Mouse (Mus musculus): ENCODE data around the gene Igf1r. TPM values are rescaled to one million over a fixed set of nuclear protein-coding genes. Genes with fewer than 3 reads are reported as not detected.
"Not testable (repeated sequence)": the region's sequence is repeated elsewhere in the genome, so short reads cannot be mapped to it uniquely, and the experiment has no call there.

Igf1r gene
- polyA plus RNA-seq, 1 experiment from 2014 or later = 23.7 TPM

DNA sequence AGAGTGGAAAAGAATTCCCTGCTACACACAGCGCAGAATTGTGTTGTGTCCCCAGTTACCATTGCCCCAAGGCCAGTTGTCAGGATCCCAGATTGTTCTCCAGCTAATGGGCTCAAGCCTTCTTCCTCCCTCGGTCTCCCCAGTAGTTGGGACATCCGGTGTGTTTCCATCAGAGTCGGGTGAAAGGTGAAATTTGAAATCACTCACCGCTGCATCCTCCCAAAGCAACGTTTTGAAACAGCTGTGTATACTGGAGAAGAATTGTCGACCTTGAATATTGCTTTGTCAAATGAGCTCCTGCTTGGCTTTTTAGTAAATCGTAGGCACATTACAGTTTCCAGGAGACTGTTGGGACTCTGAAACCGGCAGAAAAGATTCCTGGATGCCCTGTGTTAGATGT lies 322.3 kb downstream of the Igf1r start:
- Histone ChIP-seq H3K36me3 (no peaks in the 10 kb centered on the region), H3K27me3 (peaks cover 26% of the 10 kb centered on the region), H3K4me2 (no peak overlapping the region), H3K9me3 (no peaks in the 10 kb centered on the region), H3K4me1 (replicated peaks) (peaks cover 21% of the 10 kb centered on the region), H3K9ac (no peak overlapping the region), H3K27ac (replicated peaks) (no peak overlapping the region), H3K4me3 (no peak overlapping the region)
- no peak for ATAC-seq (ENCODE audit: low read depth)
- WGBS = 72% methylated on average over 9 of the region's 9 CpGs

DNA sequence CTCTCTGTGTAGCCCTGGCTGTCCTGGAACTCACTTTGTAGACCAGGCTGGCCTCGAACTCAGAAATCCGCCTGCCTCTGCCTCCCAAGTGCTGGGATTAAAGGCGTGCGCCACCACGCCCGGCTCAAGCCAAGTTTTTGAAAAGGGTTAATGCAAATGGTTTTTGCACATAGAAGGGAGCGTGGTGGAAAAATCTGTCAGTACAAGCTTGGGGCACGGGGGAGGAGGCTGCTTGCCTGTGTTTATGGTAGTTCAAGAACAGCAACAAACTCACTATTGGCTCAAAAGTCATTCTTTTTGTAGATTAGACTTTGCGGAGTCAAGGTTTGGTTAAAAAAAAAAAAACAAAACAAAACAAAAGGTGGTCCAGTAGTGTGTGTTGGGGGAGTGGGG lies 322.8 kb downstream of the Igf1r start:
- 52% methylated on average over 9 of the region's 9 CpGs for WGBS

DNA sequence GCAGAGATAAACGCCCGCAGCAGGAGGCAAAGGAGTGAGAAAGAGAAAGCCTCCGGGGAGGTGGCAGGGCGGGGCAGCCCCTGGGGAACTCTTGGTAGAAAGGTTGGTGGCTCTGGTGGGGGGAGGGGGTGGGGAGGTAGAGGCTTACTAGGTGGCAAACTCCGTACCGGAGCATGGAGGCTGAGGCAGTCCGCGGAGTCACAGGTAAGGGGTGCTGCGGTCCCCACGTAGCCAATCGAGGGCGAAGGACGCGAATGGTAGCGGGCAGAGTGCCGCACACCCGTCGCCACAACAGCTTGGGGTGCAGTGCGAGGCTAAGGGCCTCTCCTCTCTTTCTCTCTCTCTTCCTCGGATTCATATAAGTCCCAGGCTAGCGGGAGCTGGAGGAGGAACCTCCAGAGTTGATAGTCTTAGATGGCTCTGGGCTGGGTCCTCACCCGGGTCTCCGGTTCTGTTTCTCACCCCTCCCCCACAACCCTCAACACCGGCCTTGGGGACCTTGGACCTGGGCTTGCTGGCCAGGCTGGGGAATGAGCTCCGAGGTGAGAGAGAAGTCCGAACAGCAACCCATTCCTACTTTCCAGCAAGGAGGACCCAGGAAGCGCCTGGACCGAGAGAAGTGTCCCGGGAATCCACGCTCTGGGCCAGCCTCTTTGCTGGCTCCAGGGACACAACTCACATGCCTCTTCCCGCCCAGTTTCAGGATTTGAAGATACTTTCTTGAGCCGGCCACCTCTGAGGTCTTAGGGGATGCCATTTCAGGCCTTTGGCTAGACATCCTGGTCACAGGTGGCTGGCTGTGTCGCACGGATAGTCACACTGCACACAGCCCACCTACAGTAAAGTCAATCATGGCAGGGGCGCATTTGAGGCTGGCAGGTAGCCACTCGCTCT lies 323.5 kb downstream of the Igf1r start:
- Histone ChIP-seq H3K36me3 (no peaks in the 10 kb centered on the region), H3K9ac (peak overlapping the region; percentile 50), H3K4me1 (replicated peaks) (peaks cover 21% of the 10 kb centered on the region), H3K4me2 (peak overlapping the region; percentile 59), H3K27me3 (peaks cover 26% of the 10 kb centered on the region), H3K4me3 (peak overlapping the region; percentile 29), H3K27ac (replicated peaks) (no peak overlapping the region), H3K9me3 (no peaks in the 10 kb centered on the region)
- no peak for ATAC-seq (ENCODE audit: low read depth)
- 6% methylated on average over 35 of the region's 36 CpGs for WGBS

More for the DNA sequence above, 322.8 kb downstream of the Igf1r start:
- Histone ChIP-seq H3K4me2 (peak overlapping the region; percentile 59), H3K4me1 (replicated peaks) (peaks cover 21% of the 10 kb centered on the region), H3K27me3 (peaks cover 26% of the 10 kb centered on the region), H3K9ac (peak overlapping the region; percentile 50; the same call in 1 of the 2 replicates), H3K4me3 (peak overlapping the region; percentile 29)
- H3K9me3 ChIP-seq; H3K27ac ChIP-seq (replicated peaks); H3K36me3 ChIP-seq; ATAC-seq (ENCODE audit: low read depth): not testable (repeated sequence)

DNA sequence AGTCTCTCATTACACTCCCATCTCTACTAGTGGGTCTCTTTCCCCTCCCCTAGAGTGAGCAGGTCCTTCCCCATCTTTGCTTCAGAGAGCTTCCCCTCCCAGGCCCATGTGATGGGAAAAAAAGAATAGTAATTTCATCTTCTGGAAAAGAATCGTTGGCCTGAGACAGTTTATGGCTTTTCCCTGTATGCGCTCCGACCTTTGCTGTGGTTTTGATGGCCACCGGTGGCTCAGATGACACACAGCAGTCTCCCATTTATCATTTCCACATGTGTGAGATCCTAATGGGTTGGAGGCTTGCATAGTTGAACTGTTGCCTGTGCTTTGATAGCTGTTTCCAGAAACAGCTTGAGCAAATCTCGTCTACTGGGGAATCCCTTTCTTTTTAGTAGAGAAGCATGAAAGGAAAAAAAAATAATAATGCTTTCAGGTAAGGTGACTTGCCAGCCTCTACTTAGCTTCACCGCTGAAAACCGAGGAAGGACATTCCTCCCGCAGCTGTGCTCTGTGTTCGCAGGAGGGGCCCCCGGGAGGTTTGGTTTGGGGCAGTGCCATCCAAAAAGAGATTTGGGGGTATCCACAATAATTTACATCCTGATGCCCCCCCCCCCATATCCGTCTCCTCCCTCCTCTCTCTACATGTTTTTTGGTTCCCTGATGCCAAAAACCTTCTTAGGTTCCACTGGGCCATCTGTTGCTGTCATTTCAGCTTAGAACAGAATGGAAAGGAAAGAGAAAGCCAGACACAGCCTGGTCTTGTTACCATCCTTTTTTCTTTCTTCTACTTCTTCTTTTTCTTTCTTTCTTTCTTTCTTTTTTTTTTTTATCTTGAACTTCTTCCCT lies 324.6 kb downstream of the Igf1r start:
- no peak overlapping the region for H3K4me3 ChIP-seq
- peaks cover 21% of the 10 kb centered on the region for H3K4me1 ChIP-seq (replicated peaks)
- peaks cover 26% of the 10 kb centered on the region for H3K27me3 ChIP-seq
- WGBS = 30% methylated on average over 11 of the region's 11 CpGs
- no peak overlapping the region for H3K4me2 ChIP-seq
- no peaks in the 10 kb centered on the region for H3K36me3 ChIP-seq
- H3K27ac ChIP-seq (replicated peaks) = no peak overlapping the region
- H3K9me3 ChIP-seq = no peaks in the 10 kb centered on the region
- no peak overlapping the region for H3K9ac ChIP-seq
- no peak for ATAC-seq (ENCODE audit: low read depth)

DNA sequence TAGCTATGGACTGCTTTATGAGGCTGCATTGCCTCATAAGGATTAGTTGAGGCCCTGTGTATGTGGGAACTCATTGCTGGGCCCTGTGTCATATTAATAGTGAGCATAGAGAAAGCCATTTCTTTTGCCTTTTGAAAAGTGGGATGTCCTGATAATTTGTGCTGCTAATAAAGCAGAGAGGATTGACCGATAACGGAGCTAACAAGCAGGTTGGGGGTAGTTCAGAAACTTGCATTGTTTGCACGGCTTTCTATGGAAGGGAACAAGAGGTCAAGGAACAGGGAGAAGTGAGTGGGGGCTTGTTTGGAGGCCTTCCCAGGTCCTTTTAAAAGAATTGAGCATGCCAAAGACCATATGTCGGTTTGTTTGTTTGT lies 325.3 kb downstream of the Igf1r start:
- Histone ChIP-seq H3K4me2 (no peak overlapping the region), H3K9ac (no peak overlapping the region), H3K27ac (replicated peaks) (no peak overlapping the region), H3K36me3 (no peaks in the 10 kb centered on the region), H3K4me1 (replicated peaks) (peaks cover 21% of the 10 kb centered on the region), H3K9me3 (no peaks in the 10 kb centered on the region), H3K4me3 (no peak overlapping the region), H3K27me3 (peaks cover 26% of the 10 kb centered on the region)
- ATAC-seq (ENCODE audit: low read depth) = no peak
- WGBS = 50% methylated on average over 4 of the region's 4 CpGs

DNA sequence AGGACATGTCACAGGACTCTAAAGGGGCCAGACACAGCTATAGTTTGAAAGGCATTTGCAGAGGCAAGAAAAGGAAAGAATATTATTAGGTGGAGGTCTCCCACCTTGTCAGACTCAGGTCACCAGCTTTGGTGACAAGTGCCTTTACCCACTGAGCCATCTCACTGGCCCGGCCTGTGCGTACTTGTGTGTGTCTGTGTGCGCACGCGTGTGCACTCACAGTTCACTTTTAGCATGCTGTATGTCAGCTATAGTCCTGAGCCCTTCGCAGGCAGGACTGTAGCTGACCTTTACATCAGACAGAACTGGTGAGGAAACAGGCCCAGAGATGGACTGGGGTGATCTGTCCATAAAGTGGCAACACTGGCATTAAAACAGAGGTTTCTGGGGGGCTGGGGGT lies 325.8 kb downstream of the Igf1r start:
- no peak overlapping the region for H3K4me3 ChIP-seq
- H3K27ac ChIP-seq (replicated peaks) = no peak overlapping the region
- H3K27me3 ChIP-seq = peaks cover 26% of the 10 kb centered on the region
- peaks cover 21% of the 10 kb centered on the region for H3K4me1 ChIP-seq (replicated peaks)
- no peak overlapping the region for H3K9ac ChIP-seq
- no peak overlapping the region for H3K4me2 ChIP-seq
- H3K9me3 ChIP-seq = no peaks in the 10 kb centered on the region
- 97% methylated on average over 6 of the region's 6 CpGs for WGBS
- no peak for ATAC-seq (ENCODE audit: low read depth)
- no peaks in the 10 kb centered on the region for H3K36me3 ChIP-seq

DNA sequence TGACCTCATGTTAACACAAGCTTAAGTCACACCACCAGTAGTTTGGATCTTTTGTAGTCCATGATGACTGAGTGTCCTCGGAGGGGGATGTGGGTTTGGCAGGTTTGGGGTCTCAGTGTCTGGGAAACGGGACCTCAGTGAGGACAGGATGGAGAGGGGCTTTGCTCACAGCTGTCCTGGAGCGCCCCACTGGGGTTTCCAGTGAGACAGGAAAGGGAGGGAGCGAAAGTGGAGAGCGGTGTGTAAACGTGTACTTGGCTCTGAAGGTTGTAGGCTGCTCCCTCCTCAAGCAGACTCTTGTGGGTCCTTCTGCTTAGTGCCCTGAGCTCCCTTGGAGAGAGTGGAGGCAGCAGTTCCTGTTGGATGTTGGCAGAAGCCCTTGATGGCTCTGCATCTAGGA lies 326.3 kb downstream of the Igf1r start:
- no peak for ATAC-seq (ENCODE audit: low read depth)
- Histone ChIP-seq H3K27me3 (peaks cover 26% of the 10 kb centered on the region), H3K4me1 (replicated peaks) (peaks cover 21% of the 10 kb centered on the region), H3K4me2 (no peak overlapping the region), H3K27ac (replicated peaks) (no peak overlapping the region), H3K9me3 (no peaks in the 10 kb centered on the region), H3K36me3 (no peaks in the 10 kb centered on the region), H3K9ac (no peak overlapping the region), H3K4me3 (no peak overlapping the region)
- 73% methylated on average over 6 of the region's 6 CpGs for WGBS

DNA sequence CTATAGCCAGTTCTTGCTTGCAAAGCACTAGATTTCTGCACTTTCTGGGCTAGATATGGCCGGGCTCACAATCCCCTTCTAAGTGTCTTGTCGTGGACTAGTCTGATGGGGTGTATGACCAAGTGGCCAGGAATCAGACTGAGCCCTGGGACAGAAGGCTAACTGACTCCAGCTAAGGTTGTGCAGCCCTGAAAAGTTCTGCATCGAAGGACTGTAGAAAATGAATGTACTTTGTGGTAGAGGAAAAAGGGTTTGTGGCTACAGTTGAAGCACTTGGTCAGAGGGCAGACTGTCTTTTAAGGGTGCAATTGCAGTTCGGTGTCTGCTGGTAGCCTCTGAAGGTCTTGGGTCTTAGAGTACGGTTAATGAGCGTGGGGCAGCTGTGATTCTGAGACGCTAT lies 326.9 kb downstream of the Igf1r start:
- Histone ChIP-seq H3K27me3 (peaks cover 22% of the 10 kb centered on the region), H3K4me3 (no peak overlapping the region), H3K9me3 (no peaks in the 10 kb centered on the region), H3K4me1 (replicated peaks) (peaks cover 21% of the 10 kb centered on the region), H3K4me2 (no peak overlapping the region), H3K36me3 (no peaks in the 10 kb centered on the region), H3K9ac (no peak overlapping the region), H3K27ac (replicated peaks) (no peak overlapping the region)
- no peak for ATAC-seq (ENCODE audit: low read depth)
- 89% methylated on average over 7 of the region's 7 CpGs for WGBS

DNA sequence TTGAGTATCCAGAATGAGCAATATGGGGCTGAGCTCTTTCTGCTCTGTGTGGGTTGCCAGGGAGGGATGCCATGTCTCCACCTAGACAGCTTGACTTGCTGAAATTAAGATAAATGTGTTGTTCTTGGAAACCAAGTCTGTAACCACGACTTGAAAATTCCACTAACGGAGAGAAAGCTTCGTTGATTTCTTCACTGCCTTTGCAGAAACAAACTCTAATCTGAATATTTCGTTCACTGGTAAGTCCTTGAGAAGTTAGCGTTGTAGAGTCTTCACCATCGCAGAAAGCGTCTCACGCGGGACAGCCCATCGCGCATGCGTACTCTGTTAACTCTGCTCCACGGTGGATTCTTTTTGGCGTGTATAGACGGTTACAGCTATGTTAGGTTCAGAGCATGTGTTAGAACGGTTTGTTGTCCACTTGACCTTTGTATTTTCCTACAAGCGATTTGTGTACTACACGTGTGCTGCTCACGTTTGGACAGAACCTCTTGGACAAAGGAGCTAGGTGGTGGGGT lies 327.8 kb downstream of the Igf1r start:
- no peak overlapping the region for H3K9ac ChIP-seq
- H3K9me3 ChIP-seq = no peaks in the 10 kb centered on the region
- no peak overlapping the region for H3K27ac ChIP-seq (replicated peaks)
- peaks cover 15% of the 10 kb centered on the region for H3K27me3 ChIP-seq
- no peaks in the 10 kb centered on the region for H3K36me3 ChIP-seq
- H3K4me1 ChIP-seq (replicated peaks) = peaks cover 20% of the 10 kb centered on the region
- ATAC-seq (ENCODE audit: low read depth) = no peak
- H3K4me3 ChIP-seq = no peak overlapping the region
- no peak overlapping the region for H3K4me2 ChIP-seq
- WGBS = 93% methylated on average over 19 of the region's 19 CpGs

DNA sequence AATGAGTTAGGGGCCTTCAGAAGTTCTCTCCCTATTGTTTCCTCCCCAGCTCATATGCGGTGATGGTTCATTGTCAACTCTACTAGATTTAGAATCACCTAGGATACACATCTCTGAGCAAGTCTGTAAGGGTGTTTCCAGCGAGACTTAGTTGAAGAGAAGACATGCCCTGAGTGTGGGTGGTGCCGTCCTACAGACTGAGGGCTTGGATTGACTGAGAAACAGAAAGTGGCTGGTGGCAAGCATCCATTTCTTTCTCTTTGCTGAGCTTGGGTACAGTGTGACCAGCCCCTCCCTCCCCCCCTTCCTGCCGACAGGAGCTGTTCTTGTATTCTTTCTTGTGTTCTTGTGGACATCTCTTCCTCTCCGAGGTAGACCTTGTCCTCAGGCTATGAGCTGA lies 328.7 kb downstream of the Igf1r start:
- H3K27ac ChIP-seq (replicated peaks) = no peak overlapping the region
- H3K9ac ChIP-seq = no peak overlapping the region
- peaks cover 11% of the 10 kb centered on the region for H3K4me1 ChIP-seq (replicated peaks)
- H3K4me2 ChIP-seq = no peak overlapping the region
- WGBS = 83% methylated on average over 5 of the region's 5 CpGs
- no peaks in the 10 kb centered on the region for H3K9me3 ChIP-seq
- no peaks in the 10 kb centered on the region for H3K36me3 ChIP-seq
- no peak for ATAC-seq (ENCODE audit: low read depth)
- peaks cover 6% of the 10 kb centered on the region for H3K27me3 ChIP-seq
- H3K4me3 ChIP-seq = no peak overlapping the region

DNA sequence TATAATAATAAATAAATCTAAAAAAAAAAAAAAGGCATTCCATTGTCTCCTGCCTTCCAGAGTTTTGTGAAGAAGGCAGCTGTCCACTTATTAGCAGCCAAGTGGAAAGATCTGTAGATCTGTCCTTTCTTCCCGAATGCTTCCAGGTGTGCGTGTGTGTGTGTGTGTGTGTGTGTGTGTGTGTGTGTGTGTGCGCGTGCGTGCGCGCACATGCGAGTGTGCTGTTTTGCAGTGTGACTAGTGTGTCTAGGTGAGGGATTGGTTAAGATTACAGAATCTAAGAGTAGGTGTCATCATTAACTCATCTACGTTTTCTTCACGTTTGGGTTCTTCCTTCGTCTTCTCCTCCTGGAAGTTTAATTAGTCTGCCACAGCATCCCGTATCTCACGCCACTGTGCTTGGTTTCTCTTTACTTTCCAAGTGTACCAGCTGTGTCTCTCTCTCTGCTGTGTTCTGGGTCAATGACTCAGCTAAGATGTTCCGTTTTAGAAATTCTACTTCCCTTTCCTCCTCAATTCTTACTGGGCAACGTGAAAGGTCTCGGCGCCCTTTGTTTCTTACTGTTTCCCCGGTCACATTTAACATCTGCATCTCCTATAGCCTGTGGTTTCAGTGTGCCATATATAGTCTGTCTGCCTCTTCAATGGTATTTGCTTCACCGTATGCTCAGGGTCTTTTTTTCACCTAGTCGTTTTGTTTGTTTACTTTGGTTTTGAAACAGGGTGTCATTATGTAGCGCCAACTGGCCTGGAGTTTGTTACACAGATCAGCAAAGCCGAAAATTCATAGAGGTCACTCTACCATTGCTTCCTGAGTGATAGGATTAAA lies 329.9 kb downstream of the Igf1r start:
- 87% methylated on average over 22 of the region's 22 CpGs for WGBS
- Histone ChIP-seq H3K9ac (no peak overlapping the region), H3K27me3 (0 out of 2 replicates have a peak, but pooled peaks cover 3% of the 10 kb centered on the region), H3K9me3 (no peaks in the 10 kb centered on the region), H3K4me3 (no peak overlapping the region), H3K27ac (replicated peaks) (no peak overlapping the region), H3K36me3 (no peaks in the 10 kb centered on the region), H3K4me2 (no peak overlapping the region), H3K4me1 (replicated peaks) (0 out of 2 replicates have a peak, but pooled peaks cover under 1% of the 10 kb centered on the region)
- no peak for ATAC-seq (ENCODE audit: low read depth)

All from neural tube, embryonic 13.5 days (tissue).